Mouse (Mus musculus): ENCODE results near the gene Snd1.

DNA sequence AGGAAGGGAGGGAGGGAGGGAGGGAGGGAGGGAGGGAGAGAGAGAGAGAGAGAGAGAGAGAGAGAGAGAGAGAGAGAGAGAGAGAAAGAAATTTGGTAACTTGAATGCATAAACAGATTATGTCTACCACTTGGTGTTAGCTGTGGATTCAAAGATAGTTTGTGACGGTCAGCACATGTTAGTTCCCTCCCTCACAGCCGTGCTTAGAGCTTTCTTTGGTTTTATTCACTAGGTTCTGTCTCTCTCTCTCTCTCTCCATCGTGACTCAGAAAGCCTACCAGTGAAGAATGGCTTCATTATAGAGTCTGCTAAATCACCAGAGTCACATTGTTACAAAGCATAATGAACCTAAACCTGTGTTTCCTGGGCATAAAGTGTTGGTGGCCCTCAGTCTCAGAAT lies 210.1 kb downstream of the Snd1 start:
- TF ChIP-seq GATA1 (IDR thresholded peaks at IDR 0.05; ENCODE audit: borderline replicate concordance, low read length) = no peak
- TF ChIP-seq FLI1 (IDR thresholded peaks at IDR 0.05; ENCODE audit: low read length) = no peak
